Mouse (Mus musculus): ENCODE measurements around the gene Spen. TPM values are rescaled to one million over a fixed set of nuclear protein-coding genes. Genes with fewer than 3 reads are reported as not detected.

The Spen gene
- polyA plus RNA-seq, 1 experiment from 2014 or later = 20.4 TPM

- no peaks in the 10 kb centered on the region for H3K9me3 ChIP-seq (ENCODE audit: control insufficient read depth, low read length)
- no peak overlapping the region for H3K4me2 ChIP-seq (replicated peaks)
- 80% methylated on average over 16 of the region's 16 CpGs for WGBS
- peaks cover 84% of the 10 kb centered on the region for H3K36me3 ChIP-seq (replicated peaks; ENCODE audit: control insufficient read depth, insufficient read depth)
- ATAC-seq (ENCODE audit: low FRiP score) (no peak), DNase-seq (ENCODE audit: low spot score) (no peak)
- H3K4me3 ChIP-seq (replicated peaks; ENCODE audit: low read length) = no peak overlapping the region
- no peak overlapping the region for H3K27ac ChIP-seq
- H3K27me3 ChIP-seq (ENCODE audit: control insufficient read depth, insufficient read depth, low read length) = no peaks in the 10 kb centered on the region
- H3K9ac ChIP-seq = no peak overlapping the region
- H3K4me1 ChIP-seq (replicated peaks; ENCODE audit: control insufficient read depth, insufficient read depth, low read length) = no peaks in the 10 kb centered on the region
Observed at GRCm38 (mm10) chr4:141464722-141465121, 73.7 kb downstream of the Spen start.

- DNase-seq (ENCODE audit: low spot score) (no peak), ATAC-seq (ENCODE audit: low FRiP score) (no peak)
- H3K9ac ChIP-seq = no peak overlapping the region
- no peaks in the 10 kb centered on the region for H3K9me3 ChIP-seq (ENCODE audit: control insufficient read depth, low read length)
- H3K27me3 ChIP-seq (ENCODE audit: control insufficient read depth, insufficient read depth, low read length) = no peaks in the 10 kb centered on the region
- H3K4me1 ChIP-seq (replicated peaks; ENCODE audit: control insufficient read depth, insufficient read depth, low read length) = no peaks in the 10 kb centered on the region
- H3K27ac ChIP-seq = no peak overlapping the region
- peaks cover 72% of the 10 kb centered on the region for H3K36me3 ChIP-seq (replicated peaks; ENCODE audit: control insufficient read depth, insufficient read depth)
- WGBS = 83% methylated on average over 14 of the region's 14 CpGs
- H3K4me3 ChIP-seq (replicated peaks; ENCODE audit: low read length) = no peak overlapping the region
- H3K4me2 ChIP-seq (replicated peaks) = no peak overlapping the region
Observed at GRCm38 (mm10) chr4:141463472-141463871, 74.9 kb downstream of the Spen start.

- WGBS = 88% methylated on average over 12 of the region's 12 CpGs
- H3K4me2 ChIP-seq (replicated peaks) = no peak overlapping the region
- ATAC-seq (ENCODE audit: low FRiP score) (no peak), DNase-seq (ENCODE audit: low spot score) (no peak)
- no peaks in the 10 kb centered on the region for H3K27me3 ChIP-seq (ENCODE audit: control insufficient read depth, insufficient read depth, low read length)
- peaks cover 59% of the 10 kb centered on the region for H3K36me3 ChIP-seq (replicated peaks; ENCODE audit: control insufficient read depth, insufficient read depth)
- H3K4me3 ChIP-seq (replicated peaks; ENCODE audit: low read length) = no peak overlapping the region
- no peak overlapping the region for H3K9ac ChIP-seq
- H3K27ac ChIP-seq = no peak overlapping the region
- no peaks in the 10 kb centered on the region for H3K4me1 ChIP-seq (replicated peaks; ENCODE audit: control insufficient read depth, insufficient read depth, low read length)
- H3K9me3 ChIP-seq (ENCODE audit: control insufficient read depth, low read length) = no peaks in the 10 kb centered on the region
Observed at GRCm38 (mm10) chr4:141461576-141461975, 76.8 kb downstream of the Spen start.

GRCm38 (mm10) chr4:141461088-141461487 lies 77.3 kb downstream of the Spen start:
- no peak for ATAC-seq (ENCODE audit: low FRiP score)
- no peak overlapping the region for H3K27ac ChIP-seq
- no peak for DNase-seq (ENCODE audit: low spot score)
- no peak overlapping the region for H3K4me2 ChIP-seq (replicated peaks)
- no peaks in the 10 kb centered on the region for H3K4me1 ChIP-seq (replicated peaks; ENCODE audit: control insufficient read depth, insufficient read depth, low read length)
- no peak overlapping the region for H3K9ac ChIP-seq
- peaks cover 55% of the 10 kb centered on the region for H3K36me3 ChIP-seq (replicated peaks; ENCODE audit: control insufficient read depth, insufficient read depth)
- no peak overlapping the region for H3K4me3 ChIP-seq (replicated peaks; ENCODE audit: low read length)
- WGBS = 41% methylated on average over 12 of the region's 12 CpGs
- H3K27me3 ChIP-seq (ENCODE audit: control insufficient read depth, insufficient read depth, low read length) = no peaks in the 10 kb centered on the region
- no peaks in the 10 kb centered on the region for H3K9me3 ChIP-seq (ENCODE audit: control insufficient read depth, low read length)

GRCm38 (mm10) chr4:141460481-141460880 lies 77.9 kb downstream of the Spen start:
- Histone ChIP-seq H3K27ac (no peak overlapping the region), H3K9me3 (ENCODE audit: control insufficient read depth, low read length) (no peaks in the 10 kb centered on the region), H3K9ac (no peak overlapping the region), H3K4me1 (replicated peaks; ENCODE audit: control insufficient read depth, insufficient read depth, low read length) (no peaks in the 10 kb centered on the region), H3K4me2 (replicated peaks) (no peak overlapping the region), H3K36me3 (replicated peaks; ENCODE audit: control insufficient read depth, insufficient read depth) (peaks cover 48% of the 10 kb centered on the region), H3K4me3 (replicated peaks; ENCODE audit: low read length) (no peak overlapping the region), H3K27me3 (ENCODE audit: control insufficient read depth, insufficient read depth, low read length) (no peaks in the 10 kb centered on the region)
- 95% methylated on average over 4 of the region's 4 CpGs for WGBS
- DNase-seq (ENCODE audit: low spot score) (no peak), ATAC-seq (ENCODE audit: low FRiP score) (no peak)

- Histone ChIP-seq H3K4me1 (replicated peaks; ENCODE audit: control insufficient read depth, insufficient read depth, low read length) (no peaks in the 10 kb centered on the region), H3K9me3 (ENCODE audit: control insufficient read depth, low read length) (no peaks in the 10 kb centered on the region), H3K27ac (no peak overlapping the region), H3K27me3 (ENCODE audit: control insufficient read depth, insufficient read depth, low read length) (no peaks in the 10 kb centered on the region), H3K4me2 (replicated peaks) (no peak overlapping the region), H3K36me3 (replicated peaks; ENCODE audit: control insufficient read depth, insufficient read depth) (peaks cover 45% of the 10 kb centered on the region), H3K9ac (no peak overlapping the region), H3K4me3 (replicated peaks; ENCODE audit: low read length) (no peak overlapping the region)
- WGBS = 90% methylated on average over 9 of the region's 9 CpGs
- DNase-seq (ENCODE audit: low spot score) (no peak), ATAC-seq (ENCODE audit: low FRiP score) (no peak)
Observed at GRCm38 (mm10) chr4:141459766-141460165, 78.6 kb downstream of the Spen start.

- 67% methylated on average over 3 of the region's 3 CpGs for WGBS
- Histone ChIP-seq H3K4me3 (replicated peaks; ENCODE audit: low read length) (no peak overlapping the region), H3K27me3 (ENCODE audit: control insufficient read depth, insufficient read depth, low read length) (no peaks in the 10 kb centered on the region), H3K9me3 (ENCODE audit: control insufficient read depth, low read length) (no peaks in the 10 kb centered on the region), H3K9ac (no peak overlapping the region), H3K27ac (no peak overlapping the region), H3K4me1 (replicated peaks; ENCODE audit: control insufficient read depth, insufficient read depth, low read length) (no peaks in the 10 kb centered on the region), H3K36me3 (replicated peaks; ENCODE audit: control insufficient read depth, insufficient read depth) (peaks cover 40% of the 10 kb centered on the region), H3K4me2 (replicated peaks) (no peak overlapping the region)
- no peak for ATAC-seq (ENCODE audit: low FRiP score)
- no peak for DNase-seq (ENCODE audit: low spot score)
Observed at GRCm38 (mm10) chr4:141458888-141459287, 79.5 kb downstream of the Spen start.

- H3K9me3 ChIP-seq (ENCODE audit: control insufficient read depth, low read length) = no peaks in the 10 kb centered on the region
- H3K36me3 ChIP-seq (replicated peaks; ENCODE audit: control insufficient read depth, insufficient read depth) = peaks cover 36% of the 10 kb centered on the region
- H3K9ac ChIP-seq = no peak overlapping the region
- no peak for ATAC-seq (ENCODE audit: low FRiP score)
- H3K27me3 ChIP-seq (ENCODE audit: control insufficient read depth, insufficient read depth, low read length) = no peaks in the 10 kb centered on the region
- no peaks in the 10 kb centered on the region for H3K4me1 ChIP-seq (replicated peaks; ENCODE audit: control insufficient read depth, insufficient read depth, low read length)
- H3K4me3 ChIP-seq (replicated peaks; ENCODE audit: low read length) = no peak overlapping the region
- no peak overlapping the region for H3K27ac ChIP-seq
- H3K4me2 ChIP-seq (replicated peaks) = no peak overlapping the region
- DNase-seq (ENCODE audit: low spot score) = no peak
- 14% methylated on average over 7 of the region's 7 CpGs for WGBS
Observed at GRCm38 (mm10) chr4:141458236-141458635, 80.2 kb downstream of the Spen start.

- Histone ChIP-seq H3K4me3 (replicated peaks; ENCODE audit: low read length) (no peak overlapping the region), H3K9ac (no peak overlapping the region), H3K27me3 (ENCODE audit: control insufficient read depth, insufficient read depth, low read length) (no peaks in the 10 kb centered on the region), H3K9me3 (ENCODE audit: control insufficient read depth, low read length) (no peaks in the 10 kb centered on the region), H3K27ac (no peak overlapping the region), H3K4me1 (replicated peaks; ENCODE audit: control insufficient read depth, insufficient read depth, low read length) (no peaks in the 10 kb centered on the region), H3K4me2 (replicated peaks) (no peak overlapping the region), H3K36me3 (replicated peaks; ENCODE audit: control insufficient read depth, insufficient read depth) (peaks cover 39% of the 10 kb centered on the region)
- no peak for DNase-seq (ENCODE audit: low spot score)
- no peak for ATAC-seq (ENCODE audit: low FRiP score)
- 94% methylated on average over 14 of the region's 14 CpGs for WGBS
Observed at GRCm38 (mm10) chr4:141456193-141456938, 82.0 kb downstream of the Spen start.

GRCm38 (mm10) chr4:141455526-141455925 lies 82.9 kb downstream of the Spen start:
- WGBS = 71% methylated on average over 4 of the region's 4 CpGs
- Histone ChIP-seq H3K9me3 (ENCODE audit: control insufficient read depth, low read length) (no peaks in the 10 kb centered on the region), H3K4me3 (replicated peaks; ENCODE audit: low read length) (no peak overlapping the region), H3K36me3 (replicated peaks; ENCODE audit: control insufficient read depth, insufficient read depth) (peaks cover 39% of the 10 kb centered on the region), H3K4me1 (replicated peaks; ENCODE audit: control insufficient read depth, insufficient read depth, low read length) (no peaks in the 10 kb centered on the region), H3K4me2 (replicated peaks) (no peak overlapping the region), H3K27me3 (ENCODE audit: control insufficient read depth, insufficient read depth, low read length) (no peaks in the 10 kb centered on the region), H3K27ac (no peak overlapping the region), H3K9ac (no peak overlapping the region)
- ATAC-seq (ENCODE audit: low FRiP score) (no peak), DNase-seq (ENCODE audit: low spot score) (no peak)

Measured in hindbrain, embryonic 14.5 days (tissue).